Mouse (Mus musculus) layer of hippocampus, postnatal 36 days (tissue): ENCODE measurements around the gene Ppp2r5b. TPM values are rescaled to one million over a fixed set of nuclear protein-coding genes. Genes with fewer than 3 reads are reported as not detected.

ENCODE experiments used
- DNase-seq, 2 experiments: peaks; one replicate each; pipeline ENCODE4 v3.0.0; 2022
- total RNA-seq, 2 experiments: library from RNA; stranded (reverse); gene quantifications; 2 replicates each; pipeline ENCODE4 v1.2.3; 2021

The Ppp2r5b gene
- total RNA-seq, 2 experiments from 2014 or later = 135 to 137 TPM

DNA sequence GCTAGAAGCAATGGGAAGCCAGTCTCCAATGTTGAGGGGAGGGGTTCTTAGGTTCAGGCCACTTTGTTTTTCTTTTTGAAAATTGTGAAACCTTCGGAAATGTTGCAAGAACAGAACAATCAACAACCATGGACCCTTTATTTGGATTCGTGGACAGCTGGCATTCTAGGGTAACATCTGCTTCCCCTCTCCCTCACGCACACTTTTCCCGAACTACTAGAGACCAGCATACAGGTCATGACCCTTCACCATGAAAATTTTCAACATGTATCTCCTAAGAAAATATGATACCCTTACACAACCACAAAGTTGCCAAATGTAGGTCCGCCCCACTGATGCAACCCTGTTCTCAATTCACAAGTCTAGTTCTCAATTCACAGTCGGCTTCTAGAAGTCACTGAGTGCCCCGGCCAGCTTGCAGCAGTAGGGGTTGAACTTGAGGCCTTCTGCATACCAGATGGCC, 33.0 kb upstream of the Ppp2r5b start:
- DNase-seq = no peak

DNA sequence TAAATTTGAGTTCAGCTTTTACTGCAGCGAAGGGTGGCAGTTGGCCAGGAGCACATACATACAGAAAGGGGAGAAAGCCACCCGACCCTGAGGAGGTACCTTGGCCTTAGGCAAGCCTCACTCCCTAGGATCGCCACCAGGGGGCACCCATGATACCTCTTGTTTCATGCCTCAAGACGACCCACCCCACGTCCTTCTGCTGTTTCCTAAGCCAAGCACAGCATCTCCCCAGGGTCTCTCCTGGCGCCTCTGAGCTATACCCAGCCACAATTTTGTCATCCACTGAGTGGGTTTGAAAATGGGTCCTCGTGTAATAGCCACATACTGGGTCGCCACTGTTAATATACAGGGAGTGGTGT, 32.5 kb upstream of the Ppp2r5b start:
- peak; percentile 75 to 81 for DNase-seq

DNA sequence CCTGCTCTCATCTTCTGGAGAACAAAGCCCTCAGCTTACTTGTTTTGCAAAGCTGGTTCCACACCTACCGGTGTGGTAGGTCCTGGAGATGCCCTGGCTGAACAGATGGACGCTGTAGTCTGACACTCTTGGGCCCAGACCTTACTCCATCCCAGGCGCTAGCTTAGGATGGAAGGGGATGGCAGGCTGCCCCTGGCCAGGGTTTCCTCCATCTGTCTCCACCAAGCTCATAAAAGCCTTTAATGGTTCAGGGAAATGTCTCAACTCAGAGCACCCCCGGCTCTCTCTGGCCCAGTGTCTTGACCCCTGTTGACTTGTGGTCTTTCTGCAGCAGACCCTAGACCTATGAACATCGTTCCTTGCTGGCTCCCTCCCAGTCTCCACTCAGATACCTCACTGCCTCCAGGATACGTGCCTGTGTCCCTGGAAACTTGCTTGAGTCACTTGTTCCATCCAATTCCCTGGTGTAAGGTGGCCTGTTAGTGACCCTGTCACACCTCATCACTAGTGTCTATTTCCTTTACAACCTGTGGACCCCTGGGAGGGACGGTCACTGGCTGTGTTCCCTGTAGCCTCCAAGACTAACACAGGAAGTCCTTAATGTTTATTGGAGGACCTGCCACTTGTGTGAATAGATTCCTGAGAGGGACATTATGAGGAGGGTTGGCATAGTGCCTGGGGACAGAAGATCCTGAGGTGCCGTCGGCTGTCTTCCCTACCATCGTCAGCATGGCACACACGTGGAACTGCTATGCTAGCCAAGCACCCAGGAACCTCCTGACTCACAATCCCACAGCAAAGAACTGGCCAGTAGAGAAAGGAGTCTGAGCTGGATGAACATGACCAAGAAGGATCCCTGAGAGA, 31.9 kb upstream of the Ppp2r5b start:
- DNase-seq = no peak

DNA sequence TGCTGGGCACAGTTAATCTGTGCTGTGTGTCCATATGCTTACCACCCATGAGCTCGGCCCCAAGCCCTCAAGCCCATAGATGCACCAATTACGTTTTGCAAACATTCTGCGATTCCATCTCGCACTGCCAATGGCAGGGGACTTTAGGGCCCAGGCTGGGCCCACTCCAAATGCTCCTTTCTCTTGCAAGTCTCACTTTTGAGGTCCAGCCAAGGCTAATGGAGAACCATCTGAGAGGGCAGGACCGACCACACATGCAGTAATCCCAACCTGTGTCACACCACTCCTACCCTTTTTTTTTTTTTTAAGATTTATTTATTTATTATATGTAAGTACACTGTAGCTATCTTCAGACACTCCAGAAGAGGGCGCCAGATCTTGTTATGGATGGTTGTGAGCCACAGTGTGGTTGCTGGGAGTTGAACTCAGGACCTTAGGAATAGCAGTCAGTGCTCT, 30.1 kb upstream of the Ppp2r5b start:
- no peak for DNase-seq

DNA sequence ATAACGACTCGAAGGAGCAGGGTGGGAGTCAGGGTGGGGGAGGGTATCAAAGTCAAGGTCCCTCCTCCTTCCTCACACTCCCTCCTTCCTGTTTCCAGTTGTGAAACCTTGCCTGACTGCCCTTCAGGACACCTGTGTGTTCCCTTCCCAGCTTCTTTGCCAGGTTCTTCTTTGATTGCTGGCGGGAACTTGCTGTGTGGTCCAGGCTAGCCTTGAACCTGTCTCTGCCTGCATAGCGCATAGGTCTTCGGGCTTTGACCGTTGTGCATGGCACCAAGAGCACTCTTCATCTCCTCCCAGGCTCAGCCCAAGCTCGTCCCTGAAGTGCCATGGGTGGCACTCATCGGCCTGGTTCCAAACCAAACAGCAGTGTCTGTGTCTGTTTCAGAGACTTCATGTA, 29.3 kb upstream of the Ppp2r5b start:
- DNase-seq = no peak

DNA sequence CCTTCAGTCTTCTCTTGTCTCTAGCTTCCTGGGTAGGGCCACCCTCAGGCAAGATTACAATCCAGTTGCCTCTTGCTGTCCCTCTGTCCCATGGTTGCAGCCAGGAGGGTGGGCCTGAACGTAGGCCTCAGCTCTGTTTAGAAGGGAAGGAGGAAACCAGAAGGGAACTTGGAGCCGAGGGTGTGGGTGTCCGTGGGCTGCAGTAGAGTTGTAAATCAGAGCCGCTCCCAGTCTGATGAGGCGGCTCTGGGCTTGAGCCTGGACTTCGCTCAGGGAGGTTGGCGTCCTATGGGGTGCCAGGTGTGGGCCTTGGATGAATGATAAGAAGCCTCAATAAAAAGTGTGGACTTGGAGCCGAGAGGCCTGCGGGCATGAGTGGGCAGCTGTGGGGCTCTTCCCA, 28.5 kb upstream of the Ppp2r5b start:
- DNase-seq = no peak

DNA sequence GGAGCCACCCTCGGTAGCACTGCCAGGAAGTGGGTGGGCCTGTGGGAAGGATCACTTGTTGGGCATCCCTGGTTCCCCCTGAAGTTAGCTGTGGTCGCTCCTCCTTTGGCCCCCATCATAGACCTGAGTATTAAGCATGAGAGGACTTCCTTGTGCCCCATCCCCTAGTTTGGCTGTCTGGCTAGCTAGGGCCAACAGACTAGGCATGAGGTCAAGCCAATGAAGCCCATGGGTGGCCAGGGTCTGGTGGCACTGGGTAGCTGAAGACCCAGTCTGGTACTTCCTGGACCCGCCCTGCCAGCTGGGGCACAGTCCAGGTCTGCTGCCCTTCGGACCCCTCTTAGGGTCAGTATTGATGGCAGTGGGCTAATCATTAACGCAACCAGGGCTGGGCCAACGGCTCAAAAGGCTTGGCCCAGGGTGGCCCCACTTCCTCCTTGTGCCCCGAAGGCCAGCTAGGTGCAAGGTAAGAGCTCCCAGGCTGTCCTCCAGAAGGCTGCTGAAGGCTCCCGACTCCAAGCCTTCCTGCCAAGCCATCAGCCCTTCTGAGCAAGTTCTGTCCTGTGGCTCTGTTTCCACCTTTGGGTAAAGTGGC, 27.3 kb upstream of the Ppp2r5b start:
- DNase-seq = no peak

DNA sequence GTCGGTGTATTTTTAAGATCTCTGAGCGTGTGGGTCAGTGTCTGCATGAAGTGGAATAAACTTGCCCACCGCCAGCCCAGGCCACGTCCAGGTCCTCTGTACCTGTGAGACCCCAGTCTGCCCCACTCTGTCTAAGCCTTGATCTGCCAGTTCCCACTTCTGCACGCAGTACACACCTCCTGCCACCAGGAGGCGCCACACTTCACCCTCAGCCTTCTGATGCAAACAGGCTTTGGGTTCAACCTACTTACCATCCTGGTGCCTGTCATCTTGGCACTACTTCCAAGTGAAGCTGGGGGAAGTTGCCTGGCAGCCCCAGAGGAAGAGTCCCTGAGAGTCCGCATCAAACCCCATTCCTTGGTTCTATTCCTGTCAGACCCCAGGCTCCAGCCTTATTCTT, 26.6 kb upstream of the Ppp2r5b start:
- peak in 1 of 2 experiments; percentile 52 for DNase-seq

DNA sequence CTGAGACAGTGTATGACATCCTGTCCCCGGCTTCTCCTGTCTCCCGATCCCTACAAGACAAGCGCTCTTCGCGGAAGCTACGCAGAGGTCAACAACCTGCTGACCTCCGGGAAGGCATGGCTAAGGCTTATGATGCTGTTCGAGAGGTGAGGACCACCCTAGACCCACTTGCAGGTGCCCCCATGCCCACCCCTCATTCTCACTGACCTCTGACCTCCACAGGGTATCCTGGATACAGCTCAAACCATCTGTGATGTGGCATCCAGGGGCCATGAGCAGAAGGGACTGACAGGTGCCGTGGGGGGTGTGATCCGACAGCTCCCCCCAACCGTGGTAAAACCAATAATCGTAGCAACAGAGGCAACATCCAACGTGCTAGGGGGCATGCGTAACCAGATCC, 25.7 kb upstream of the Ppp2r5b start:
- no peak for DNase-seq

DNA sequence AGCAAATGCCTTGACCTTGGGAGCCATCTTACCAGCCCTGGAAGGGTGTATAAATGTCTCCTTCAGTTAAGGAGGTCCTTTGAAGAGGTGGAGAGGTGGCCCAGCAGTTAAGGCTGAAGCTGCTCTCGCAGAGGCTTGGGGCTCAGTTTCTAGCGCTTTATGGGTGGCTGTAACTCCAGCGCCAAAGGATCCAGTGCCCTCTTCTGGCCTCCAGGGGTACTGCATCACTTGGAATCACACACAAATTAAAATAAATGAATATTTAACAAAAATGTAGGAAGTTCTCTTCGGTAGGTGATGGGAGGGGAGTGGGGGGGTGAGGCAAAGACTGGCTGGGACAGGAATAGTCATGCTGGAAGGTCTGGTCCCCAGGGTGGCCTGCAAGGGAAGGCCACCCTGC, 25.3 kb upstream of the Ppp2r5b start:
- no peak for DNase-seq

DNA sequence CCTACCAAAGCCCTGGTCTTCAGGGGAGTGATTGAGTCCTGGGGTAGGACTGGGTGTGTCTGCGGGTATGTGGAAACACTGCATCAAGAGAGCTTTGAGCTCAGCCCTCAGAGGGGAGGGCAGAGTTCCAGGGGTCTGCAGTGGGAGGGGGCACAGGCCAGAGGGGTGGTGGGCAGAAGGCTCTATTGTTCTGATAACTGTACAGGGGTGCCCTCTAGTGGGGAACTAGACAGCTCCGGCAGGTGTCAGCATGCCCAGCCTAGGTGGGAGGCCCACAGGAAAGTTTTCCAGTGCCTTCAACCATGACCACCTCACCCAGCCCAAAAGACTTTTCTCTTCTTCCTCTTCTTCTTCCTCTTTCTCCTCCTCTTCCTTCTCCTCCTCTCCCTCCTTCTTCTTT, 24.8 kb upstream of the Ppp2r5b start:
- DNase-seq = no peak

DNA sequence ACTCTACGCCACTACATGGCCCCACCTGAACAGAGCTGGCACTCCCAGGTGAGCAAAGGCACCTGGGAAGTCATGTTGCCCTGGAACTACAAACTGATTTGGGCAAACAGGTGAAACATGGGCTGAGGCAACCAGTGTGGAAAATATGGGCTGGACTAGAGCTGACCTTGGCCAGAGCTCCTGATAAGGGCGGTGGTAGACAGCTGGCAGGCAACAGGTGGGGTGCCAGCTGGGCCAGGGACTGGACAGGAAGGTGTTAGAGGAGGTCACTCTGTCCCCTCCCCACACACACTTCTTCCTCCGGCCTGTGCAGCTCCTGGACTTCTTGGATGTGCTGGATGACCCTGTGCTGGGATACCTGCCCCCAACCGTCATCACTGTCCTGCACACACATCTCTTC, 17.3 kb upstream of the Ppp2r5b start:
- DNase-seq = no peak

DNA sequence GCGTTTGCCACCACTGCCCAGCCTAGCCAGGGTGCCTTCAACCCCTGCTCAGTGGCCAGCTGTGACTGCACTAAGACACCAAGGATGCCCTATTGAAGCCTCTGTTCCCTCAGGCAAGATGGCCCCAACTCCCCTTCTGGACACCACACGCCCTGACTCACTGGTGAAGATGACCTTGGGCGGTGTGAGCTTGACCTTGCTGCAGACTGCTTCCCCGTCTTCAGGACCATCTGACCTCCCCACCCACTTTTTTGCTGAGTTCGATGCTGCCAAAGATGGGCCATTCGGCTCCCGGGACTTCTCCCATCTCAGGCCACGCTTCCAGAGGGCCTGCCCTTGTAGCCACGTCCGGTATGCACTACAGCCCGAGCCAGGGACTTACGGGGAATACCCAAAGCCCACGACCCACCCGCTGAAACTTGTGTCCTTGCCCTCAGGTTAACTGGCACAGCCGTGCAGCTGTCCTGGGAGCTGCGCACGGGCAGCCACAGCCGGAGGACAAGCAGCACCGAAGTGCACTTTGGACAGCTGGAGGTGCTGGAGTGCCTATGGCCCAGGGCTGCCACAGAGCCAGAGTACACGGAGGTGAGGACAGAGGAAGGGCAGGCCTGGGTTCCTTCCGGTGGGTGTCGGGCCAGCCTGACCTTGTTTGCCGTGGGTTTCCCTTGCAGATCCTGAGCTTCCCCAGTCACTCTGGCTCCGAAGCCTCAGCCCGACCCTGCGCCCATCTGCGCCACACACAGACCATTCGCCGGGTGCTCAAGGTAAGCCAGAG, 12.0 kb upstream of the Ppp2r5b start:
- DNase-seq = no peak

DNA sequence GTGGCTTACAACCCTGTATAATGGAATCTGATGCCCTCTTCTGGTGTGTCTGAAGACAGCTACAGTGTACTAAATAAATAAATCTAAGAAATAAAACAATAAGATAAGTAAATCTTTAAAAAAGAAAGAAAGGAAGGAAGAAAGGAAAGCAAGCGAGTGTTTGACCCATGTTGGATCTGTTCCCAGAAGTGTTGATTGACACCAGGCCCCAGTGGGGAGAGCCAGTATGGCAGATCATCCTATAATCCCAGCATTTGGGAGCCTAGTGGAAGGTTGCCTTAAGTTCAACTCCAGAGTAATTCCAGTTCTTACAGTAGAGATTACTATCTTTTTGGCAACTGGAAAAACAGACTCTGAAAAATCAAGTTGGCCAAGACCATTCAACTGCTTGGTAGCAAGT, 10.1 kb upstream of the Ppp2r5b start:
- no peak for DNase-seq

DNA sequence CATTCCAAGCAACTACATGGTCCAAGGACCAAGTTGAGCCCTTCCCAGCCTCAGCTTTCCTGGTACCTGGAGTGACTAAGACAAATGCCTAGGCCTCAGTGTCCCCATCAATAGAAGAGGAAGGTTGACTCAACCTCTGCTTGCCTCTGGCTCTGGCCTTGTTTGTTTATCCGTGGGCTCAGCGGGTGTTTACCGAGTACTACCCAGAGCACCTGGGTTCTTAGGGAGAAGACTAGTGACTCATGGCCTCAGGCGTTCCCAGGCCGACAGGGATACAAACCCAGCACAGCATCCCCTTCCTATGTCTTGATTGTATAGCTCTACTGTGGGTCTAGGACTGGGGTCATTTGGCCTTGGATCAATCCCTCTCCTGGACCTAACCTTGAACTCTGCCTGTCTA, 7.6 kb upstream of the Ppp2r5b start:
- no peak for DNase-seq

DNA sequence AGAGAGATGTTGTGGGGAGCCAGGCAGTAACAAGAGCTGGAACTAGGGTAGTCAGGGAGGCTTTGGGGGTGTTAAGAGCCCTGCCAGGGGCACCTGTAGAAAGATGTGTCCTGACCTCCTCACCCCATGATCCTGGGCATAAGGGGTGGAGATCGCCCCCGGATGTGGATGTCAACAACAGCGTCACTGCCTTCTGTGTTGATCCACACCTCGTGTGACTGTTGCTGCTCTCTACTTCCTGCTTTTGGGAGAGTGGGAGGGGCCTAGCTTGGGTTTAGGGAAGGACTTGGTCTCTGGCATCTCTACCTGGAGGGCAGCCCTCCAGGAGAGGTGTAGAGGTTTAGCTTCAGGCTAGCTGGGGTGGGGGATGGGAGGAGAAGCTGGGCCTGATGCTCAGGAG, 6.6 kb upstream of the Ppp2r5b start:
- no peak for DNase-seq

DNA sequence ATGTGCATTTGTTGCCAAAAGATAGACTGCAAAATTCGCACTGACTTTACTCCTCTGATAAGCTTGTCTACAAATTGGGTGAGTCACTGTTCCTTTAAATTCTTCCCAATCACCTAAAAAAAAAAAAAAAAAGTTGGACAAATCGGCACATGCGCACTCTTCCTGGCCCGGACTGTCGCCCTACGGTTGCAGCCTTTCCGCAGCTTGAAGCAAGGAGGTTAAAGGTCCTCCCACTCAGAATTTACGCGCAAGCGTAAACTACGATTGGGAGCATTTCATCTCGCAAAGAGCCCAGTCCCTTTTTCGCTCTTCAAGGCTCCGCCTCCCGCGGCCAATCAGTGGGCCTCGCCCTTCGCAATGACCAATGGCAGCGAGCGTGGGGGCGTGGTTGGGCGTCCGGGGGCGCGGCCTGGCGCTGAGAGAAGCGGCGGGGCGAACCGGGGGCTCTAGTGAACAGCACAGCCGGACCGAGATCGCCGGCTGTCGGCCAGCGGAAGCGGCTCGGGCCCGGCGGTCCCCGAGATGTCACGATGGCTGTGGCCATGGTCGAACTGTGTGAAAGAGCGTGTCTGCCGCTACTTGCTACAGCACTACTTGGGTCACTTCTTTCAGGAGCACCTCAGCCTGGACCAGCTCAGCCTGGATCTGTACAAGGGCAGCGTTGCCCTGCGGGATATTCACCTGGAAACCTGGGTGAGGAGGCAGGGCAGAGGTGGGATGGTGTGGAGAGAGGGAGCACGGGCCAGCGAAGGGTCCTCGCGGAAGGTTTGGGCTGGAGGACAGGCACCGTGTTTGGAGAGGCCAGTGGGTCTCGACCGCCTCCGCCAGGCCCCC, 5.8 kb upstream of the Ppp2r5b start, which contains the start of gene Atg2a:
Gene Atg2a (plus strand): TSS at position 395 of the 834 bp plus-strand sequence.
- peak; percentile 98 for DNase-seq

DNA sequence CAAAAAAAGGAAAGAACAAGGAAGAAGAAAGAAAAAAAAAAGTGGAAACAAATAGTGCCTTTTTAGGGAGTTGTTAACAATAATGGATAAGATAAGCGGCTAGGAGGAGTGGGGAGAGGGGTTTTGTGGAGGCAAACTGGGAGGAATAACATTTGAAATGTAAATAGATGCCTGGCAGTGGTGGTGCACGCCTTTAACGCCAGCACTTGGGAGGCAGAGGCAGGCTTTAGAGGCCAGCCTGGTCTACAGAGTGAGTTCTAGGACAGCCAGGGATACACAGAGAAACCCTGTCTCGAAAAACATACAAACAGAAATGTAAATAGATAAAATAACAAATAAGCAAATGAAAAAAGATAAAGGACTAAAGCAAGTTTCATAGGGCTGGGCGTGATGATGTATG, 5.1 kb upstream of the Ppp2r5b start:
- DNase-seq = no peak

DNA sequence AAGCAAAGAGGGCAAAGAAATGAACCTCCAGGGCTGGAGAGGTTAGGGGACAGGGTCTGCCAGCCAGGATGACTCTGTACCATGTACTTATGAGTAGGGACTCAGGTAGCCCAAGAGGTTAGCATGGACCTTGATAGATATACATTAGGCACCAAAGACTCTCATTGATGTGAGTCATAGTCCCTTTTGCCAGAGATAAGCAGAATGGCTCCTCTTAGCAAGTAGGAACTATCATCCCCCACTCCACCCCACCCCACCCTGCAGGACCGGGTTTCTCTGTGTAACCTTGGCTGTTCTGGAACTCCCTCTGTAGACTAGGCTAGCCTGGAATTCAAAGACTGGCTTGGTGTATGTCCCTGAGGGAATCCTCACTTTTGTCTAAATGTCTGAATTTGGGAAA, 4.5 kb upstream of the Ppp2r5b start:
- DNase-seq = no peak

DNA sequence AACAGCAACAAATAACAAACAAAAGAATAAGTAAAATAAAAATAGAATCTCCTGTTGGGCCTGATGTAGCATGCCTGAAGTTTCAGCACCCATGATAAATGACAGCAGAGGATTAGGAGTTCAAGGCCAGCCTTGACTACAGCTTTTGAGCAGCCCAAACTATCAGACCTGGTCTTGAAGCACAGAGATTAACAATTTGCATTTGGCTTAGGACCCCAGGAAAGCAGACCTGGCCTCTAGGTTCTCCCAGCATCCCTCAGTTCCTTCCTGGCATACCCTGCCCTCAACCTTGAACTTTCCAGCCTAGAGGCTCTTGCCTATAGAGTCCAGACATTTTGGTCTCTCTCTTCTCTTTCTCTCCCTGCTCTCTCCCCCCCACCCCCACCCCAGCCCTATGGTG, 3.1 kb upstream of the Ppp2r5b start:
- no peak for DNase-seq

DNA sequence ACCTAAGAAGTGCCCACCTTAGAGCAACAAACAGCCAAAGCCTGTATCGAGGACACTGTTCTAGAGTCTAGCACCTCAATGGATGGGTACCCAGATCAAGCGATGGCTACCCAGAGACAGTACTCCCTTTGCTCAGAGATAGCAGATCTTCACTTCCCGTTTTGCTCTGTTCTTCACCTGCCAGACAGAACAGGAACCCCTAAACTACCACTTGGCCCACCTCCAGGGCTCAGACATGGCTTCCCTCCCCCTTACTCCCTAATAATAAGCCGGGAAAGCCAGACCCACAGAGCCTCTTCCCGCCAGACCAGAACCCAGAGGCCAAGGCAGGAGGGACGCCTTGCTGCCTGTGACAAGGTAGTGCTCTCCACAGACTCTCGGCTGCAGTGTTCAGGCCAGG, 1.2 kb upstream of the Ppp2r5b start:
- DNase-seq = no peak

DNA sequence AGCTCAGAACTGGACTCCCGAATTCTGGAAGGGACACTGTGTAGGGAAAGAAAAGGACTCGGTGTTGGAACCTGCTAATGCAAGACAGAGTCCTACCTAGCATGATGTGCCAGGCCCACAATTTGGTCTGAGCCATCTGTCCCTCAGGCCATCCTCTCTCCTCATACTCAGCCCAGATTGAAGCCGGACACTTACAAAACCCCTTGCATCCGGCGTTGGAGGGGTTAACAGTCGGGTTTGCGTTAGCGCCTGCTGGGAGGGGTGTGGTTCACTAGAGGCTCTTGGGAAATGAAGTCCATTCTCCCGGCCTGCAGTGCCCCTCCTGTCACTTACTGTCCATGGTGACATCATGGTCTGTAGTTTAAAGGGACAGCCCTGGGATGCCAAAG, 375 bp upstream of the Ppp2r5b start:
- peak; percentile 87 to 91 for DNase-seq
